Mouse (Mus musculus) urinary bladder, postnatal 4 days (tissue): Measurements from ENCODE around the gene Megf11.
"Not testable (repeated sequence)": the region's sequence is repeated elsewhere in the genome, so short reads cannot be mapped to it uniquely, and the experiment has no call there.

Source experiments
- DNase-seq, 2 experiments: peaks; one replicate each; pipeline ENCODE4 v3.0.0; 2021 to 2022; ENCODE audit warnings: low spot score in 2 of 2

Gene Megf11

DNA sequence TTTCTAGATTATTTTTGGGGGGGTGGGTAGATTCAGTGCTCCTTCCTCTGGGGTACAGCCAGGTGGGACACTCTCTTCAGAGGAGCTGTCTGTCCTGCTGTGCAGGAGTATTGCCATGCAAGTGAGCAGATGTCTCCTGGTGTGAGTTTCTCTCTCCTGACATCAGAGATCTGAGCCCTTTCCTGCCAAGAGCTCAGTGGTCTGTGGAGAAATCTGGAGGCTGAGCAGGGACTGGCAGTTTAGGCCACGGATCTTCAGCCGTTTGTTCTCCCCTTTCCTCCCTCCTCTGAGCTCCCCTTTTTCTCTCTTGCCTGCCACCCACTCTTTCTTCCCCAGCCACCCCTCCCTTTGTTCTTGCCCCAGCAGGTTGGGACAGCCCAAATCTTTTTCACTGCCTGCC lies 264.5 kb downstream of the Megf11 start:
- no peak for DNase-seq

DNA sequence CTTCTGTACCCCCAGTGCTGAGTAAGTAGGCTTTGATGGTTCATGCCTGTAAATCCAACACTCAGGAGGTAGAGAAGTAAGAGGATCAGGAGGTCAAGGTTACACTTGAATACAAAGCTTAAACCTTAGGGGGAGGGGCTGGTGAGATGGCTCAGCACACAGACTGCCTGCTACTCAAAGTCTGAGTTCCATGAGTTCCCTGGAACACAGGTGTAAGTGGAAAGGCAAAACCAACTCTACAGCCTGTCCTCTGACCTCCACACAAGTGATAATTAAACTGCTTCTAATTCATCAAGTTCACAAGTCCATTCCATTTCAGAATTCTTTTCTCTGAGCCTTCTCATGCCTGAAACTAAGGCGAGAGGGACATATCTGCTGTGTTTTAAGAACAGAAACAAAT lies 265.8 kb downstream of the Megf11 start:
- DNase-seq = no peak

DNA sequence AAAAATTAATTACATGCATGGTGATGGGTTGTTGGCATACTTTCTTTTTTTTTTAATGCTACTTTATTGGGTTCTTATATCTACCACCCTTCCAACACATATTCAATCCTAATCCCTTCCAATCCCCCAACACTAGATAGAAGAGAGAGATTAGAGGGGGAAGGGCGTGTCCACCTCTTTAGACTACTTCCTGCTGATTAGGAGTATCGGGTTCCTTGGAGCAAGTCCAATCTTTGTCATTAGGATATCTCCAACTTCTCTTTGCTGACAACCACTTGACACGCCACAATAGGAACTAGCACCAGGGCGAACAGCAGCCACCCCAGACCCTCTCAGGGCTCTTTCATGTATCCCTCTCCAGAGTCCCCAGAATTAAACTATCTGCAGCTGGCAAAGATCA lies 266.3 kb downstream of the Megf11 start:
- DNase-seq = no peak

DNA sequence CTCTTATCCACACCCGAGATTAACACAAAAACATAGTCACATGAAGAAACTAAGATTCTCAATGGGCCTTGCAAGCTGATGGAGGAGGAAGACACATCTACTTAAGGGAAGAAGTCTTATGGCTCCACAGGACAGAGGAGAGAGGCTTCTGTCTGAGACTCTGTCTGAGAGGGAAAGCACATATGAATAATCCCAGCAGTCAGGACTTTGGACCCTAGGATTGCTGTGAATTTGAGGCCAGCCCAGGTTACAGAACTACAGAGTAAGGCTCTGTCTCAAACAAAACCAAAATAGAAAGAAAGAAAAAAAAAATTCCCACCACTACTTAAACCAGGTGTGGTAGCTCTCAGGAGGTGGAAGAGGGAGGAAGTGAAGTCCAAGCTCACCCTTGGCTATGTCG lies 266.7 kb downstream of the Megf11 start:
- DNase-seq = no peak

DNA sequence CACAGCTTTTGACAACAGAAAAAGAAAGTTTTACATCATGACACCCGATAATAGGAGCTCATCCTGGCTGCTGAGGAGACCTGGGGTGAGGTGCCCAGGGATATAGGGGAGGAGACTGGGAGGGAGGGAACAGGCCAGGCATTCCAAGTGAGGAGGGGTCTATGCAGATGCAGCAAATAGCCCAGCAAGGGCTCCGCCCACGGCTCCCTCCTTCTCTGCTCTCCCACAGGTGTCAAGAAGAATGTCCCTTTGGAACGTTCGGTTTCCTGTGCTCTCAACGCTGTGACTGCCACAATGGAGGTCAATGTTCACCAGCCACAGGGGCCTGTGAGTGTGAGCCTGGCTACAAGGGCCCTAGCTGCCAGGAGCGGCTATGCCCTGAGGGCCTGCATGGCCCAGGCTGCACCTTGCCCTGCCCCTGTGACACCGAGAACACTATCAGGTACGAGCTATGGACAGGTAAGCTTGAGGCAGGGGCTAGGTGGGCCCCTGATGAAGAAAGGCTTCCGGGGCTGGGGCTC lies 267.5 kb downstream of the Megf11 start:
- DNase-seq = no peak

DNA sequence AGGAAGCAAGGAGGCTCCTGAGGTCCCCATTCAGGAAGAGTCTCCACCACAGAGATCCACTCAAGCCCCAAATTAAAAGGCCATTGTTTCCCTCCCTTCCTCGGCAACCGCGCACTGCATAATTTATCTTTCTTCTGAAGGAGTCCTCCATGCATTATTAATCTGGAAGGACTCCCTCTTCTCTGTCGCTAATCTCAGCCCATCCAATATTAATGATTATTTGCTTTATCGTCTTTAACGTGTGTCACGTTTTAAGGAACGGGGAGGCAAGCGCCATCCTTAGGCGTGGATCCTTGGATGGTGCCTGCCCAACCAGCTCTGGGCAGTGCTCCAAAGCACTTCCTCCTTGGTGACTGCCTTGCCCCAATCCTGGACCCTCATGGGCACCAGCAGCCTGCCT lies 269.3 kb downstream of the Megf11 start:
- no peak for DNase-seq

DNA sequence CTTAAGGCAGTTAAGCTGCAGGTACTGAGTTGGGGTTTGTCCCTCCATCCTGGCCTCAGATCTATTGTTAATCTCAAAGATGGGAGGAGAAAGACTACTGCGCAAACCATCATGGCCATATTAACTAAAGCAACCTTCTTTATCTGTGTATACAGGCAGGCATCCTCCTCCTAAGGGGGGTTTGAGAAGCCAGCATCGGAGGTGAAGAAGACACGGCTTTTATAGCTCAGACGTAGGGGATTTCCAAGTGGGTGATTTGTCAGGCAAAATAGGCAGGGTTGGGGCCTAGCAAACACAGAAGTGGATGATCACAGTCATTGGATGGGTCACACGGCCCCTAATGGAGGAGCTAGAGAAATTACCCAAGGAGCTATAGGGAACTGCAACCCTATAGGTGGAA lies 271.2 kb downstream of the Megf11 start:
- DNase-seq = no peak

DNA sequence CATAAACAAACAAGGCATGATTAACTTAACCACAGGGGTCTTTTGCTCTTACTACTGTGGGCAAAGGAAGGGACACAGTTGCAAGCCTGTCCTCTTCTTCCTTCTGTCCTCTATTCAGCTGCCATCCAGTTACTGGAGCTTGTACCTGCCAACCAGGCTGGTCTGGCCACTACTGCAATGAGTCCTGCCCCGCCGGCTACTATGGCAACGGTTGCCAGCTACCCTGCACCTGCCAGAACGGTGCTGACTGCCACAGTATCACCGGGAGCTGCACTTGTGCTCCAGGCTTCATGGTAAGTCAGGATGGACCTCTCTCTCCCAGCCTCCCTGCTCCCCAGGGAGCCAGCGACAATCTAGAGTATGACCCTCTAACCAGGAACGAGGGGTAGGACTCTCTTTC lies 274.8 kb downstream of the Megf11 start:
- no peak for DNase-seq

DNA sequence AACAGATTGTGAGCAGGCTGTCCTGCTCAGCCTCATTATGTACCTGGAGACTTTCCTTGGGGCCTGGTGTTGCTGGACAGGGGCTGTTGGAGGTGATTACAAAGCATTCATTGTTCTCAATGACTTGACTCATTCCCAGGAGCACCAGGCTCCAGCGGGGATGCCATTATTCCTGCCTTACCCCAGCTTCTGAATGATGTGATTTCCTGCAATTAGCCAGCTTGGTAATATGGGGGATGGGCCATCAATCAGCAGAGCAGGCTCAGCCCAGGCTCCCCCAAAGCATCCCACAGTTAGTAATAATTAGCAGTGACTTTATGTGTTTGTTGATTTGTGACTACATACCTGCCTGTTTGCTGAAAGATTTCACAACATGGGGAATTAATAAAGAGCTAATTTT lies 279.2 kb downstream of the Megf11 start:
- DNase-seq = no peak

DNA sequence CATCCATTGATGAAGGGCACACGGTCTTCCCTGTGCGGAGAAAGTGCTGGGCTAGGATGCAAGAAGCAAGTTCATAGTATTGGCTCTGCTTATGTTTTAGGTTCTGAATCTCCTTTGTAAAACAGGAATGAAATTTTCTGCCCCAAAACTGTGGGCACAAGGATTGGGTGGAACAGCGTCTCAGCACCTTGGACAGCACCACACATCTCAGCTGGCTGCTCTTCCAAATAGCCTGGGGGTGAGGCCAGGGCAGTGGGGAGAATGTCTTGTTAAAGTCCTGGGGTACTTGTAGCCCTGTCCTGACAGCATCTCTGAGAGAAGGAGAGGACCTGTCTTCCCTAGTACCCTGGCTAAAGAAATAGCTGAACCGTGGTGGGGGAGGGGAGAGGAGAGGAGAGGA lies 281.1 kb downstream of the Megf11 start:
- no peak for DNase-seq

DNA sequence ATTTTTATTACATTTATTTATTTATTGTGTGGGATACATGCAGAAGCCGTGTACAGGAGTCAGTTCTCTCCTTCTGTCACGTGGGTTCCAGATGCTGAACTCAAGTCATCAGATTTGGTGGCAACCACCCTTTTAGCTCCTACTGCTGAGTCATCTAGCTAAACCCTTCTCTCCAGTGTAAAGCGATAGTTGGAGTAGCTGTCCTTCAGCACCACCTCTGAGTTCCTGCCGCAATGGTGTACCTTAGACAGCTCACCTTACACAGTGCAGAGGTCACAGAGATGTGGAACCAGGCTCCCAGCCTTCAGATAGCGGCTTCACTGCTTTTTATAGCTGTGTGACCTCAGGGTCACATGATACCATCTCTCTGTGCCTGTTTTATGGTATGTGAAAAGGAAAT lies 282.1 kb downstream of the Megf11 start:
- no peak for DNase-seq

DNA sequence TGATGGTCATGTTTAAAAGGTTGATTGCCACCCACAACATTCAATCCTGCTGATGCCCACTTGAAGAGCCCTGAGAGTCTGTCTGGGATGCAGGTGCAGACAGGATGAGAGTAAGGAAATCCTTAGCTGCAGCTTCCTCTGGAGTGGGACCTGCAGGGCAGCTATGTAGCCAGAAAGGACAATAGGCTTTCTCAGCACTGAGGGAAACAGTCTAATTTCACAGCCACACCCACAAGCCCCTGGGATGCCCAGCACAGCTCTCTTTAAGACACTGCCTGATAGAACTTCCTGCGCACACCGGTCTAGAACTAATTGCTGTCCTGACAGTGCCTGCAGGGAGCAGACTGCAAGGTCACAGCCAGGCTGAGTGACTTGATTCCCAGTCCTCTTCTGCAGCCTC lies 282.6 kb downstream of the Megf11 start:
- no peak for DNase-seq

DNA sequence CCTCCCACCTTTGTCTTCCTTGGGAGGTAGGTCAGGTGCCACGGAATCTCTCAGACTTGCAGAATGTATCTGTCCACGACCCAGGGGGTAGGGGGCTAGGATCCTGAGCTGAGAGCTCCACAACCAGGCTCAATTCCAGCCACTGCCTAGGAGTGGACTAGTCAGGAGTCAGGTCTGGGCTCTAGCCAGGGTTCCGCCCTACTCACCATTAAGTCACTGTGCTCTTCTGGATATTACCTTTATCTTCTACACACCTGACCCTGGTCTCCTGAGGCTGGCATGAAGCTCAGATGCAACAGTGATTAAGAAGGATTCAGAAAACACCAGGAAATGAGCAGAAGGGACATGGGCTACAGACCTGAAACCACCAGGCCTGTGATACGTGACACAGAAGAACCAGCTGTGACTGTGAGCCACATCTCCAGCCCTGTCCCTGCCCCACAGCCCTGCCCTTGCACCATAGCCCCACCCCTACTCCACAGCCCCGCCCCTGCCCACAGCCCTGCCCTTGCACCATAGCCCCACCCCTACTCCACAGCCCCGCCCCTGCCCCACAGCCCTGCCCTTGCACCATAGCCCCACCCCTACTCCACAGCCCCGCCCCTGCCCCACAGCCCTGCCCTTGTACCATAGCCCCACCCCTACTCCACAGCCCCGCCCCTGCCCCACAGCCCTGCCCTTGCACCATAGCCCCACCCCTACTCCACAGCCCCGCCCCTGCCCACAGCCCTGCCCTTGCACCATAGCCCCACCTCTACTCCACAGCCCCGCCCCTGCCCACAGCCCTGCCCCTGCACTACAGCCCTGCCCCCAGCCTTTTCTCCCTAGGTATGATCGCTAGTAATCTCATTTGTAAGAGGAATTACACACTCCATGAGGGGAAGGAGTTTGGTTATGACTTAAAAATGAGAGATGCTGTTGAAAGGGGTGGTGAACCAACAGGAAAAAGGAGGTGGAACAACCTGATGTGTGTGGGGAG lies 286.2 kb downstream of the Megf11 start:
- not testable (repeated sequence) for DNase-seq

DNA sequence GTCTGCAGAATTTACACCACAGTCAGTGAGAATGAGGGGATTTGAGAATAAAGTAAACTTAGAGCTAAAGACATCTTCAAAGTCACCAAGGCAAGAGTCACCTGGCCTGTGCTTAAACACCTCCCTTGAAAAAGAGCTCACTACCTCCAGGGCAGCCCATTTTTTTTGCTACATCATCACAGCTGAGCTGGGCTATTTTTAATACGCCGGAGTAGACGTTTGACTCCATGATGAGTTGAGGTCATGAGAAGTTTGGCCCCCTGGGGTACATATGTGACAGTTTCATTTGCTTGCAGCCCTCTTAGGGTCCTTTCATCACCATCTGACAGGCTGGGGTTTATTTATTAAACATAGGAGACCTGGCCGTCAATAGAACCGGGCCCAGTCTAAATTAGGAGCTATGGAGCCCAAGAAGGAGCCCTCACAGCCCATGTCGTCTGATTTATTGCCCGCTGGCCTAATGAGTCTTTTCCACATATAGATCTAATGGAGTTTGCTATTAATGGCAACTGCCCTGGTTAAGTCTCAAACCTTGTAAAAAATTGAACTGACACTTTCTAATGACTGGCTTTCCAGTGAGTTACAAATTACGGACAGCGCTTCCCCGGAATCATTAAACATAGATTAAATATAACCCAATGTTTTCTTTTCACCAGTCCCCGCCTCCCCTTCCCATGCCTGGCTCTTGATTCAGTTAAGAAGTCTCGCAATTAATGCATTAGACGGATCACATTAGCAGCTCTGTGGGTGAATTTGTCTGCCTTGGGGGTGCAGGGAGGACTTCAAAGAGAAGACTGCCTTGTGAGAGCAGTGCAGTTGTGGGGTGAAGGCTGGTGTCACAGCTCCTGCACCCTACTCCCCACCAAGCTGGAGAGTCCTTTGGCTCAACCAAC lies 301.9 kb downstream of the Megf11 start:
- DNase-seq = no peak

DNA sequence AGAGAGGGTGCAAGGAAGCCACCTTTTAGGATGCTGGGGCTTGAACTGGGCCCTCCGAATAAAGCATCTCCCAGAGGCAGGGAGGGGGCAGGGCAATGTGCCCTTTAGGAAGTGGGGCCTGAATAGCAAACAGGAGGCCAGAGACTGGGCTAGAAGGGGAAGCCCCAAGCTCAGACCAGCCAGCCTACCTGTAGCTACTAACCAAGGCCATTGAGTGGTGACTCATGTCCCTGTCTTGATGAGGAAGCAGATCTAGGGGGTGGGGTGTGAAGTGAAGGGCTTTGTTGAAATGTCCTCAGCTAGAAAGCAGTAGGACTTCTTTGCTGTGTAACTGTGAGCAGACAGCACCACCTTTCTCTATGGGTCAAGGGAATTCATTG lies 302.6 kb downstream of the Megf11 start:
- no peak for DNase-seq

DNA sequence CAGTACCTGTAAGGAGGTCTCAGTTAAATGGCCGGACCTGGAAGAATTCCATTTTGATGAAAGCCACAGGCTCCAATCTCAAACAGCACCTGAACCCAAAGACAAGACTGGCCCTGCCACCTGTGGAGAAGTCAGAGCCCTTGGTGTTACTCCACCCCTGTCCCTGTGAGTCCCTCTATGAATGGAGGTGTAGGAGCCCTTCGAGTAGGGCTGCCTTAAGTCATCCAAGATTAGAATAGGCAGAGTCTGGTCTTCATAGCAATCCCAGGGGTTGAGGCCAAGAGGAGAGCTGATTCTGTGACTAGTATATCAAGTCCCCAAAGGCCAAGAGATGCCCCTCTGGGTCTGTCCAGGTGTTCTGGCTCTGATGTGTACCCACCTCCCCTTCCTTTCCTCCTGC lies 305.3 kb downstream of the Megf11 start:
- no peak for DNase-seq

DNA sequence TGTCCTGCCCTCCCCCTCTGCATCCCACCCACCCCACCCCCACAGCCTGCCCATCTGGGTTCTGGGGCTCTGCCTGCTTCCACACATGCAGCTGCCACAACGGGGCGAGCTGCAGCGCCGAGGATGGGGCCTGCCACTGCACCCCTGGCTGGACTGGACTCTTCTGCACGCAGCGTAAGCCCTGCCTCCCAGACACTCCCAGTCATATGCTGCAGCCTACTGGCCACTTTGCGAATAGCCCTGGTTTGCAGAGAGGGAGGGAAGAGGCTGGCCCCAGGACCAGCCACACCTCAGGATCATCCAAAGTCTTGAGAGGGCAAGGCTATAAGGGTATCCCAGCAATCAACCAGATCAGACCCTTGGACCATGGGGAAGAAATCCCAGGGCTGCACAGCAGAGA lies 305.8 kb downstream of the Megf11 start:
- peak in 1 of 2 experiments; percentile 45 for DNase-seq

DNA sequence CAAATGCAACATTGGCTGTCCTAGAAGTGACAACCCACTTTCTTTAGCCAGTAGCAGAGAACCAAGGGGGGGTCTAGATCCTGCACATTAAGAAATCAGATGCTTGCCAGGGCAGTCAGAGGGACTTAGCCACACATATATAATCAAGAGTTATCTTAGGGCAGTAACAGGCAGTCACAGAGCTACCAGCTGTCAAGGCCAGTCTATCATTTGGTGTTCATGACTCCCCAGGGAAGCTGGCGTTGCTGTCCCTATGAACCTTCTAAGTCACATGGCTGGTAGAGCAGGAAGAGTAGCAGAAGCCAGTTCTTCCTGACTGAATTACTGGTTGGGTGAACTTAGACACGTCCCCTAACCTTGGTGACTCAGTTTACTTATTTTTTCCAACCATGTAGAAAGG lies 307.7 kb downstream of the Megf11 start:
- no peak for DNase-seq

DNA sequence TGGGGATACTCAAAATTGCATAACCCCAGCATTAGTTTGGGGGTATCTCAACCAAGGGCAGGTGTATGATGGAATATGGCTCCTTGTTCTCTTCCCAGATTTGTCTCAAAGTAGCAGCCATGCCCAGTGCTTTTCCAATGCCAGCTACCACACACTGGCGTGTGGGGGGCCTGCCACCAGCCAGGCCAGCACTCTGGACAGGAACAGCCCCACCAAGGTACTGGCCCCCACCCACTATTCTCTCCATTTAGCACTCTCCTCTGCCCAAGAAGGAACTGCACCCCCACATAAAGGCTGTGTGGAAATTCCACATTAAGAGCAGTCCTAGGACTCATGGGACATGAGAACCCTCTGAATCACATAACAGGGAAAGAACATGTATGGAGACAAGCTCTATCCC lies 309.8 kb downstream of the Megf11 start:
- no peak for DNase-seq

DNA sequence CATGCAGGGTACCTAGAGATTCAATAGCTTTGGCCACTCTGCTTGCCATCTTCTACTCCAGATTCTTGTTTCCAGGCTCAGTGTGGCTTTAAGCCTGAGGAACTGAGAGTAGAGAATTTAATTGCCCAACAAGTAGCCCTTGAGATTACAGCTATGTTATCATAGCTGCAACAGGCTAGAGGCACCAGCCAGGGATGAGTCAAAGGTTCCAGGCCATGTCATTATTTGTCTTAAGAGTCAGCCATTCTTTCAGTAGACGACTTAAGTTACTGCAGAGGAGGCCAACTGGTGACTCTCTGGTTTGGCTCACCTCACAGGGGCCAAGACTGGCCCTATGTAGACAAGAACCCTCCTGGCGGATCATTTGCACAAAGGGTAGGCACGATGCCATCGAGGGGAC lies 311.0 kb downstream of the Megf11 start:
- DNase-seq = no peak

DNA sequence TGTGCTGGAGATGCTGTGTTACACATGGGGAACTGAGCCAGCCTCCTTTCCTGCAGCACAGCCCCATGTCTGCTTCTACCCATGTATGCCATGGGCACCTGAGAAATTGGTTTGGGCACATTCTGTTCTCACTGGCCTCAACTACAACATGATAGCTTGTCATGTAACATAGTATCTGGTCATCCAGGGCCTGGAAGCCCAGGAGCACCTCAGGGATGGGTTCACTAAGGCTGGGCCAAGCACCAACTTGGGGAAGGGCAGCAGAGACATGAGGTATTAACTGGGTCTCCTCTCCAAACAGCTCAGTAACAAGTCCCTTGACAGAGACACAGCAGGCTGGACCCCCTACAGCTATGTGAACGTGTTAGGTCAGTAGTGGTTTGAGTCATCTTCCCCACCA lies 311.6 kb downstream of the Megf11 start:
- no peak for DNase-seq

DNA sequence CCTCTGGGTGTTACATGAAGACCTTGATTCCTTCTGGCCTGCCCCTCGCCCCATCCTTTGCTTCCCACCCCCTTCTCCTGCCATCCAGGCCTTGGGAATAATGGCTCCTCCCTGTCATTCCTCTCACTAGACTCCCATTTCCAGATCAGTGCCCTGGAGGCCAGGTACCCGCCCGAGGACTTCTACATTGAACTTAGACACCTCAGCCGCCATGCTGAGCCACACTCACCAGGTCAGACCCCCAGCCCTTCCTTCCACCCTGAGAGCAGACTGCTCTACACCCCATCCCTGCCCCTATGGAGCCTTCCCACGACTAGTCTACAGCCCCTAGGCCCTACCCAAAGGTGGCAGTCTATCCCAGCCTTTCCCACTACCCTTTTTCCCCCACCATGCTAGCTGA lies 312.3 kb downstream of the Megf11 start:
- no peak for DNase-seq

DNA sequence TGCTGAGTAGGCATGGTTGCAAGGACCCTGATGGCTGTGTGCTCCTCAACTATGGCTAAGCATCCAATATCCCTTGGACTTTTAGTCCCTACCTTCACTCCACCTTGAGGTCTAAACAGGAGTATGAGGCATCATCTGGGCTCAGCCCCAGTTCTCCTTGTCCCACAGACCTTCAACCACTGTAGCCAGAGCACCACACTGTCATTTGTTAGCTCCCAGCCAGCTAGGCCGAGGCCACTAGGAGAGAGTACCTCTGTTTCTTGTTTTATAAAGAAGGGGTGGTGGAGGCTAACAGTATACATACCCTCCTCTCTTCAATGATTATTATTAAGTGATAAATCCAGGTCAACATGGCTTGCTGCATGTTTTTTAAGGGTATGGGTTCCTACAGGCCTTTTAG lies 313.2 kb downstream of the Megf11 start:
- no peak for DNase-seq
